Mouse (Mus musculus) heart, adult 10 weeks (tissue): ENCODE measurements around the gene Akt1. TPM values are rescaled to one million over a fixed set of nuclear protein-coding genes. Genes with fewer than 3 reads are reported as not detected.

ENCODE experiments used
- polyA plus RNA-seq: library from polyadenylated mRNA; stranded (reverse); fragments of 350-450 nt; fragmentation: Illumina TruSeq; extraction: RNeasy Lipid Tissue Mini Kit (QIAGEN cat#74804); gene quantifications from one replicate; pipeline ENCODE4 v1.2.3, GENCODE M21; 2014; ENCODE audit warnings: low read depth, low replicate concordance

Akt1 gene
- polyA plus RNA-seq = 155 TPM

DNA sequence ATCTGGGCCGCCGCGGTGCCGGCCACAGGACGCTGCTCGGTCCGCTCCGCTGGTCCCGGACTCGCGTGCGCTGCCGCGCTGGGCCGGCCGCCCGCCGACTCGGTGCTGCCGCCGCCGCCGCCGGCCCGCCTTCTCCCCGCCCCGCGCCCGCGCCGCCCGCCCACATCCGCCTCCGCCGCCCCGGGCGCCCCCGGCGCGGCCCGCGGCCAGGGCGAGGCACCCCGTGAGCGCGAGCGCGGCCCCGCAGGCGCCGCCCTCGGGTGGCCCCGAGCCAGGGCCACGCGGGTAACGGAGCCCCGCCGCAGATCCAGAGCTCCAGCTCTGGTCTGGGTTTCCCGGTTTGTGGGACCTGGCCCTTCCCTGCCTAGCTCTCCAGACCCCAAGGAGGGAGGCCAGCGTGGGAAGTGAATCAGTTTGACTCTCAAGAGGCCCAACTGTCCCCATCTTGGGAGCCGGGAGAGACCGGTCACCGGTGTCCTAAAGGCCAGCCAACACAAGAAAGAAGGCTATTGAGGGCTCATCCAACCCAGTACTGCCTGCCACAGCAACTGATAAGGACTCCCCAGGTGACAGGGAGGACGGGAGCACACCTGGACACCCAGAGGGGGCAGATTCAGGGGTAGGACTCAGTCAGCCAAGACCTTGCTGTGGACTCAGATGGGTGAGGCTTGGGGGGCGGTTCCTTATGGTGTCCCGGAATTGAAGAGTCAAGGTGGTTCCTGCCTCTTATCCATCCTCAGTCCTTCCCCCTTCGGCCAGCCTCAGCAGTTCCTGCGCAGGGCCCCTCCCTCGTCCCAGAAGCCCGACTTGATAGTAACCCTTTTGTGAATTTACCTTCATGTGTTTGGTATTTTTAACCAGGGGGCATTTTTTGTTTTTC is at the start of gene Akt1:
Gene Akt1, minus strand, starts transcription at position 753 of the 880 bp plus-strand sequence.

DNA sequence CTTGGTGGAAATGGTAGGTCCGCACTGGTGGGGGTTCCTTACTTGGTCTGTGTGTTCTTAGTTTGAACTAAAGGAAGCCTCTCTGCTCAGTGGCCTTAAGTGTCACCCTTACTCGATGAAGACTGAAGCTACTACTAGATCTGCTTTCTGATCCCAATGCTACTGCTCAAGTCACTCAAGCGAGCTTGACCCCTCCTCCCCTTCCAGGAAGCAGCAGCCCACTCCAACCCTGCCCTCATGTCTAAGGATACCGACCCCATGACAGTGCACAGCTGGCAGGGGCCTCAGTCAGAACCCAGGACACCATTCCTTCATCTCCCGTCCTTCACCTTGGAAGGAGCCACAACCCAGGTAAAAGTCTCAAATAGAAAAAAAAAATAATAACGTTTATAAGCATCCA is 45.5 kb upstream of the Akt1 start, which contains the start of gene Cep170b:
Gene Cep170b, plus strand, starts transcription at position 240 of the 400 bp plus-strand sequence.

GRCm38 (mm10) chr12:112678555-112679026 is 3.9 kb upstream of the Akt1 start, which contains the start of gene Zbtb42:
TSS of gene Zbtb42 (plus strand) at chr12:112678828.

DNA sequence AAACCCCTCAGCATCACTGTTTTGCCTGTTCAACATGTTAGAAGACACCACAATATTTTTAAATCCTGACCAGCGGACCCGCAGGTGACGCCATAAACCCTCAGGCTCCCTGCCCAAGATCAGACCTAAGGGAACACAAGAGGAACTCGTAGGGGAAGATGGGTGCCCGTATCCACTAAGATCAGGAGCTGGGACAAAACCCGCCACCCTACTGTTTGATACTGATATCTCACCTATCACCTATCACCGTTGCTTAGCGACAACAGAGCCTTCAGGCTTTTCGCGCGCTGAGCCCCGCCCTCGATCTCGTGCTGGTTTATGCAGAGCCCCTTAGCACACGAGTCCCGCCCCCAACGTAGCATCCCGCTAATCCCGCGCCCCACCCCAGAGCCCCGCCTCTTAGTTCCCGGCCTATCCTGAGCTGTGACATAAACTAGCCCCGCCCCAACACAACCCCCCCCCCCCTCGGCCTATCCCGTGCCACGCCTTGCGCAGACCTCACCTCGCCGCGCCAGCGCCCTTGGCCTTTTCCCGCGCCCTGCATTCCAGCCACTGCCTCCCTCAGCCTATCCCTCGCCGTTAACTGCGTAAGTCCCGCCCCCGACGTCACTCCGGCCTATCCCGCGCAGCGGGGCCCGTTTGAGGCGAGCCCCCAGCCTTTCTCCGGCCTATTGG is 30.4 kb downstream of the Akt1 start, which contains the start of gene Siva1:
Gene Siva1, plus strand, starts transcription at position 500 of the 675 bp plus-strand sequence.

GRCm38 (mm10) chr12:112619686-112620353 is 54.9 kb downstream of the Akt1 start, which contains the start of gene Adssl1:
TSS of gene Adssl1 (plus strand) at chr12:112620045.

Other genes with a start within 250 kb of the Akt1 start
- 42.3 TPM for gene A530016L24Rik, start 185.4 kb downstream of the Akt1 start, polyA plus RNA-seq
- not detected for gene Tmem179, start 158.1 kb downstream of the Akt1 start, polyA plus RNA-seq
- gene Inf2, start 86.1 kb downstream of the Akt1 start, polyA plus RNA-seq = 15.4 TPM
- gene Adssl1, start 54.8 kb downstream of the Akt1 start, polyA plus RNA-seq = 119 TPM
- gene Siva1, start 30.2 kb downstream of the Akt1 start, polyA plus RNA-seq = 35.2 TPM
- 4.8 TPM for gene Zbtb42, start 3.9 kb upstream of the Akt1 start, polyA plus RNA-seq
- gene Cep170b, start 45.6 kb upstream of the Akt1 start, polyA plus RNA-seq = 9.3 TPM
- gene Pld4, start 85.8 kb upstream of the Akt1 start, polyA plus RNA-seq = 8.3 TPM
- 10.2 TPM for gene Ahnak2, start 127.8 kb upstream of the Akt1 start, polyA plus RNA-seq
- gene Clba1, start 134.1 kb upstream of the Akt1 start, polyA plus RNA-seq = 2.9 TPM
- gene Cdca4, start 154.5 kb upstream of the Akt1 start, polyA plus RNA-seq = 6.0 TPM
- 0.47 TPM for gene Gpr132, start 193.3 kb upstream of the Akt1 start, polyA plus RNA-seq